Mouse (Mus musculus): ENCODE measurements at regions not wholly inside any gene's neighbourhood (a gene's known extent, or its start where the extent isn't known, plus 50 kb on each side); places are given as distances from the start of the nearest gene placed in this dataset.
A peak's percentile ranks its signal among the peaks of the same experiment; 100 is the strongest.

DNA sequence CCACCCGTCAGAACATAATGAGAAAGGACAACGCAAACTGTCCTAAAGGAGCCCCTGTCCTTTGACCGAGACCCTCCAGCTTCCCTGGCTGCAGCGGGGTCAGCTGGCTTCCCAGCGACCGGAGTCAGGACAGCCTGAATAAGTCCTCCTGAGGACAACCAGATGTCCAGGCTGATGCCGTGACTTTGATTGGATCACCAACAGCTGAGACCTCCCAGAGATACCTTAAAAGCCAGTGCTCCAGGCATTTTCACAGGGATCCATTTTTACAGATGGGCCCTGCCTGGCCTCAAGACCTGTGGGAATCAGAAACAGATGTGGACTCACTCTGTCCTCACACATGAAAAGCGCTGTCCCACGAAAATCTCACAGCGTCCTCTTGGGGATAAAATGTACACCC, 158.7 kb upstream of the Foxq1 start:
- no peak for DNase-seq (ENCODE audit: low spot score in 2 of 2)

DNA sequence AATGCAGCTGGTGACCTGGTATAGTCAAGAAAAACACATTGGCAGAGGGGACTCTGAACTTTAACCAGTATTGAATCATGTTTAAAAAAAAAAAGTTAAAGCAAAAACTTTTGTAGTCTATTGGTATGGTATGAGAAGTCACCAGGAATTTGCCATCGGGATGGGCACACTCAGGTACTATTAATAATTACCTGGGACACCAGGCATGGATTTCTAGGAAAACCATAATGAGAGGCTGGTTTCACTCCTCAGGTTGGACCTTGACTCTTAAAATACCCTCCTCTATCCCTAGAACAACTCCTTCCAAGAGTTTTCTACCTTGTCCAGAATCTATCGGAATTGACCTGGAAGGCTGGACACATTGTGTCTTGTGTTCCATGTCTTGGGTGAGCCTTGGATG, 155.5 kb upstream of the Foxq1 start:
- DNase-seq (ENCODE audit: low spot score in 2 of 2): no peak

DNA sequence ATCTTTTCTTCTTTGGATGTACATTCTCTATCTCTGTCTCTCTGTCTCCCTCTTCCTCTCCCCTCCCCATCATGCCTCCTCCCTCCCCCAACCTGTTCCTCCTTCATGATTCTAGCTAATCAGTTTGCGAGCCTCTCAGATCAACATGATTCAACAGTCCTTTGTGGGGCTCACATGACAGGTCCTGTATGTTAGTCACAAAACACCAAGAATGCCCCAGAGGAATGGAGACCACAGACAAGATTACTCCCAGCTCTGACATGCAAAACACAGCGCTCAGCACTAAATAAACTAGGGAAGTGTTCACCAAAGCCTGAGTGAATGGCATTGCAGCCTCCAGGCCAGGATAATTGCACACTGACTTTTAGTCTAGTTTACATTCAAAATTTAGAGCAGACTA, 150.6 kb upstream of the Foxq1 start:
- no peak for DNase-seq (ENCODE audit: low spot score in 2 of 2)

DNA sequence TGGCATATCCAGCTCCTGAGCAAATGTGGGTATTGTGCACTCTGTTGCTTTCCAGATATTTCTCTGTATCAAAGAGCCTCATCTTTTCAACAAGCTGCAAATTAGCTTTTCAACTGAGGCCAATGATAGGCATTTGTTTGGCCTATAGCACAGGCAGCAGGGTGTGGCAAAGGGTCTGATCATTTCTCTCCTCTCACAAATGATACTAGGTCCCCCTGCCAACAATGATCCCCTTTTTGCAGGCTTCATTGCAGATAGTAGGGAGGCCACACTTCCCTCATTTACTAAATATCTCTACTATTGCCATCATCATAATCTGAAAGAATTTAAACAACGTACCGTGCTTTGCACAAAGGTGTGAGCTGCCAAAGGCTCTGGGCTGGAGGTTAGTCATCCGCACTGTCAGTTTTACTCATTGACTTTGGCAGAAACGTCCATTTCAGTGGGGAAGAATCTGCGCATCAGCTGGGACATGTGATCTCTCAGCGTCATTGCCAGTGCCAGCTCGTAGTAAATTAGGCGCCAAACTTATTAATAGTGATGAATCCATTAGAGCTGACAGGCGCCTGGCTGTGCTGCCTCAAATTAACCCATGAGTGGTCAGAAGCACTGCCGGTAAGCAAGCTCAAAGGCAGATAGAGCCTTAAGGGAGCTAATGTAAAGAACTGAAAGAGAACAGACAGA, 147.4 kb upstream of the Foxq1 start:
- DNase-seq (ENCODE audit: low spot score in 2 of 2): peak in 1 of 2 experiments; percentile 17

DNA sequence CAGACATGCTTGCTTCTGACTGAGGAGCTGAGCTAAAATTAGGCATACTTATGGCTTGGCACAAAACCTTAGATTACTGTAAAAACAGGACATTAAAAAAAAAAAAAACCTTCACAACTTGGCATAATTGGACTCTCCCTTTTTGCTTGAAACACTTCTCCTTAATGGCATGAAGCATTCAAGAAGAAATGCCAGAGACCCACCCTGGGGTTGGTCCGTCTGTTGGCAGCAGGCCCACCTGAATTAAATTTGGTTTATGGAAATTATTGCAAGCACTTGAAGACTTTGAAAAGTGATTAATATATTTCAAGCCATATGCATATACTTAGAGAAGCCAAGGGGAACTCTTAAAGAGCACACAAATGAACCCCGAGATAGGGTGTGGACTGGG, 146.8 kb upstream of the Foxq1 start:
- DNase-seq (ENCODE audit: low spot score in 2 of 2): no peak

DNA sequence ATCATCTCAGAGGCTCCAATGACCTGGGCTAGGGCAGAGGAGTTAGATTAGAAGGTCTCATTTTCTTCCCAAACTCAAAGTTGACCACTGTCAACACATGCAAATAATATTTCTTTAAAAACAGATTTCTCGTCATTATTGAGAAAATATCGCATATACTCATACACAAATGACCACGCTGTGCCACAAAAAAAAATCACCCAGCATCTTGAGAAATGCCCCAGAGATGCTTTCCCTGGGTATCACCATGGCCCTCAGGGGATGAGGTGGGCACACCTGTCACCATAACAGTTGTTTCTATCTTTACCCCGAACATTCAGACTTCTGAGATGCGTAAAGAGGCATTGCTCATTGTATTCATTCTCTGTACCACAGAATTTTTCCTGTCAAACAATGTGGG, 134.4 kb upstream of the Foxq1 start:
- DNase-seq (ENCODE audit: low spot score in 2 of 2): no peak

DNA sequence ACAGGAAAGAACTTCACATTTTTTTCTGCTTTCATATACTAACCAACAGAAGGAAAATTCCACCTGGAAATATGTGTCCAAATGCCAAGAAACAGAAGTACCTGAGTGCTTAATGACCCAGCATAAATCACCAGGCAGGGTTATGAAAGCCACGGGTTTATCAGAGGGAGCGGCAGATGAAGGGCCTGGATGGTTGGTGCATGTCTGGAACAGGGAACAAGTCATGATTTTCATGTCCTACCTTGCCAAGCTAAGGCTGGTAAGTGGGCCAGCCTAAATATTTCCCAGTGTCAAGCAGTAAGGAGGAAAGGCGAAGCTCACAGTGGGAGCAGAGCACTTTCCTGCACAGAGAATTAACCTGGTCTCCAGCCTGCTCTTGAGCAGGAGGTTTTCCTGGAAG, 132.3 kb upstream of the Foxq1 start:
- no peak for DNase-seq (ENCODE audit: low spot score in 2 of 2)

DNA sequence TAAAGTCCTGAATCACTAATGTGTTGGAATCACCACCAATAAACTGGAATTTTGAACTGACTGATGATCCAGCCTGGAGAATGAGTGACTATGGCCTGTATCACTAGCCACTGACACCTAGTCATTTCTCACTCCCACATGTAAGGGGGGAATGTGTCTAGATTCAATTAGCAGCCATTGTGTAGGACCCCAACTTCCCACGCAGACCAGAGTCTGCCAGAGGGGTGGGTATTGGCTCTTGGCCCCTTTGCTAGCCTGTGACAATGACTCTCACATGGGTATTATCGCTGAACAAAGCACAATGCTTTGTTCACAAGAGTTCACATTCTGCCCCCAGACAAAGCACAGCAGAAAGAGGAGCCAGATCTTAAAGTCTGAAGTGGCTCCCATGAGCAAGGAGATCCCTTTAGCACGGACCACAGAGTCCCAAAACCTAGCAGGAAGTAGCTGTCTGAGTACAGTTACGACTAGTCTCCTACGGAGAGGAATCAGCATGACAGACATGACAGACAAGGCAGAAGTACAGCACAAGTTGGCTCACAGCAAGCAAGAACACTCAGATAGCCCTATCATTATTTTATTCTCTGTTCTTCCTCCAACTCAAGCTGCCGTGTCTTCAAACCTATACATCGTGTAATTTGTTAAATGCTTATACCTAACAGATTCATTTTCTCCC, 130.0 kb upstream of the Foxq1 start:
- no peak for DNase-seq (ENCODE audit: low spot score in 2 of 2)

DNA sequence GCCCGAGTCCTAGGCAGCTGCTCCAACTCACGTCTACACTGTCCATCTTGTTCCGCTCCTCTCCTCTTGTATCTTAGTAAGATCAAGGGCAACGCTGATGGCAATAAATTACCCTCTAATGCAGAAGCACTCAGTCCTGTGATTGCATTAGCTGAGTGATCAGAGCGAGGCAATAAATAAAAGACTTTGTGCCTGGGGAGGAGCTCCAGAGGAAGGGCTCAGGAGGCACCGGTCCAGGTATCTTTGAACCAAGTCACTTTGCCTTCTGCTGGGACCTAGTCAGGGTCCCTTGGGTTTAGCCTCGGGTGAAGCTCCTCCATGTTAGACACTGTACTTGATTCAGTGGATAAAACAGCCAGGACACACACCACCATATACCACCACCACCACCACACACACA, 119.5 kb upstream of the Foxq1 start:
- no peak for DNase-seq (ENCODE audit: low spot score in 2 of 2)

DNA sequence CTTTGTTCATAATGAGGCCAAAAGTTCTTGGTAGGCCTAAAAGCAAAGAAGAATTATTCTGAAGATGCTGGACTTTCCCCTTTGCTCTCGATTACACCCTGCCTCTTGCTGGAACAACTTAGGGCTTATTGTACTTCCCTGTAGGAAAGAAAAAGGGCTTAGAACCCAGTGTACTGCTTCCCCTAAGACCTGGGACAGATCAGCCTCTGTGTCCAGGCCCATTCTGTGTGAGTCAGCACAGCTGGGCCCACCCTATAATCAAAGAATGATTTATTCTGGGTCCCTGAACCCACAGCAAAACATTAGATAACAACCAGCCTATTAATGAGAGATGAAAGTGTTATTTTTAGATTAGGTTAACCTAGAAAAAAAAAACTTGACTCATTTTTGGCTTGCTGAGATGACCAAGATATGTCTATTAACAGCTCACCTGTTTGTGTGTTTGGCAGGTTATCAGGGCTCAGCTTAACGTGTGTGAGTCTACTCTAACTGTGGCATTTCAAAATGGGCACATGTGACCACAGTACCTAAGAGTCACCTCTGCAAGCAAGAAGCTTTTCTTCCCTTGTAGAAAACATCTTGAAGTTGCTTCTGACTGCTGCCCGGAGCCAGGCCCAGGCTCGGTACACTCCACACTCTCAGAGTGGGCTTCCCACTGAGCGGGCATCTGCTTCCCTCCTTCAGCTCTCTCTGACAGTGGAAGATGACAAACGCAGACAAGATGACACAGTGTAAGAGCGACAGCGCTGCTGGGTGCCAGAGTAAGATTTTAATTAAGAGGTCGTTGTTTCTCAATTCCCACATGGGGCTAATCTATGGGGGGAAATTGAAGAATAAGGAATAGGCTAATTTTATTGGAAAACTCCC, 115.9 kb upstream of the Foxq1 start:
- DNase-seq (ENCODE audit: low spot score in 2 of 2): no peak

DNA sequence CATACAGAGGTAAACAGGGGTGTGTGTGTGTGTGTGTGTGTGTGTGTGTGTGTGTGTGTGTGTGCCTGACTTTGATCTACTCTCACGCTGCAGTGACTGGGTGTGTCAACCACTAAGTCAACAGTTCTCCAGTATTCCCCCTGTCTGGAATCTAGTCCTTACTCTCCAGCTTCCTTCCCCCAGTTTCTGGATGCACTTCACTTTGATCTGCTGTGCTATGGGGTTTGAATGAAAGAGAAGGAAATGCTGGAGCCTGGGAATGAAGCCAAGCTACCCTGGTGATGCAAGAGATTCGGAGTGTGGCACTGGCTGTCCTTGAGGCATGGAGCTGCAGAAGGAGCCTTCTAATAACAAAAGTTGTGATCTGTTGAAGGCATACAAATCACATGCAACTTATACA, 97.1 kb upstream of the Foxq1 start:
- peak in 1 of 2 experiments; percentile 5 for DNase-seq (ENCODE audit: low spot score in 2 of 2)

DNA sequence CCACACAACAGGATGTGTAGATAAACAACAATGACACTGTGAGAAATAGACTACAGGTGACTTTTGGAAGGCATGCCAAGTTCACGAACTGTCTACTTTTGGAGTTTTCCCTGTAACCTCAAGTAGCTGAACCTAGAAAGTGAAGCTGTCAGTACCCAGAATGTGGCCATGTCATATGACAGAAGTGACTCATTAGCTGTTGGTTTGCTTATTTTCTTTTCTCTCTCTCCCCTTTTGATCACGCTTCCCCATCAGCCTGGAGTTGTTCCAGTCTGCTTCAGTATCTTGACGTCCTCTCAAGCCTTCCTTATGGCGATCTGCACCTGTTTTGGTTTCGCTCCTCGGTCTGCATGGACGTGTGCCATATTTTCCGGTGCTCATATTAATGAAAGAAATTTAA, 90.8 kb upstream of the Foxq1 start:
- DNase-seq (ENCODE audit: low spot score in 2 of 2): no peak

DNA sequence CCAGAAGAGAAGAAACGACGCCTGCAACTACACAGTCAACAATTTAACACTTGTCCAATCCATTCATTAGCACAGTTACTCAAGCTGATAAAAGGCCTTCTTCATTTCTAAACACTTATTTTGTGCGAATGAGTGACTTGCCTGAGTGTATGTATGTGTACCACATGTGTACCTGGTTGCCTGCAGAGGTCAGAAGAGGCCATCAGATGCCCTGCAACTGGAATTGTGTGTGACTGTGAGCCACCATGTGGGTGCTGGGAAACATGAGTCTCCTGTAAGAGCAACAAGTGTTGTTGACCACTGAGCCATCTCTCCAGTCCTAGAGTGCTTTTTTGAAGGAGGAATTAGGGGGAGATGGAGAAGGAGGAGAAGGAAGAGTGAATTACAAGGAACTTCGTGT, 90.2 kb upstream of the Foxq1 start:
- DNase-seq (ENCODE audit: low spot score in 2 of 2): no peak

DNA sequence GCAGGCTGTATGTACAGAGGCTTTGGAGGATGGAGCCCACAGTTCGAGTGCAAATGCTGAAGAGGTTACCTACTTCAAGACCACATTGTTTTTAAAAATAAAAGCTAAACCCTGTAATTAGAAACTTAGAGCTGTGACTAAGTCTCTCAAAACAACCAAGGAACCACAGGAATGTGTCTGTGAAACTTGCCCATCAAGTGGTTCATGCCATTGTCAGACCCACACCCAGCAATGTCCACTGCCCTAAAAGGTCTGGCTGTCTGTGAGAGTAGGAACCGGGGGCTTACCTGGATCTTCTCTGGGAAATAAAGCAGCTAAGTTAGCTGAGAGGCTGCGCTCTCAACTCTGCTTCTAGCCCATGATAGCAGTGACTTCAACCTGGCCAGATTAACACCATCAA, 87.8 kb upstream of the Foxq1 start:
- DNase-seq (ENCODE audit: low spot score in 2 of 2): no peak

DNA sequence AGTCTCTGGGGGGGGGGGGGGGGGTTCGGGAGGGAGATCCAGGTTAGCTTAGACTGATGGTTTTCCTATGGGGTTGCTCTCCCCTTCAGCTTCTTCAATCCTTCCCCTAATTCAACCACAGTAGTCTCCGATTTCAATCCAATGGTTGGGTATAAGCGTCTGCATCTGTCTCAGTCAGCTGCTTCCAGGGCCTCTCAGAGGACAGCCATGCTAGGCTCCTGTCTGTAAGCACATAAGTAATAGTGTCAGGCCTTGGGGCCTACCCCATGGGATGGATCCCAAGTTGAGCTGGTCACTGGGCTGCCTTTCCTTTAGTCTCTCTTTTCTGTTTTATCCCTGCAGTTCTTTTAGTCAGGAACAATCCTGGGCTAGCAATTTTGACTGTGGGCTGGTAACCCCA, 87.0 kb upstream of the Foxq1 start:
- no peak for DNase-seq (ENCODE audit: low spot score in 2 of 2)

DNA sequence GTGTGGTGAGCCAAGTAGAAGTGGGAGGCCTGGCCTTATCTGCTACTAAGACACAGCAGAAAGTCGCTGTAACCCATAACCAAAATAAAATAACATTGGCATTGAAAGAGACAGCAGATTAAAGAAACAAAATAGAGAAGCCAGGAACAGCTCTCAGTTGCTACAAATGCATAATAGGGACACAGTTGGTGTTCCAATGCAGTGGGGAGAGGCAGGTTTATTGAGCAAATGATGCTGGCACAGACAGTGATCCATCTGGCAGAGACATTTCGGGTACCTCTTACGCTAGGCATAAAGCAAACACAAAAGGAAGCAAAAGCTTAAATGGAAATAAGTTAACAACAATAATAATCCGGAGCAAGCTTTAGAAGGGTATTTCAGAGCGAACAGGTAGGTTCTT, 83.6 kb upstream of the Foxq1 start:
- peak in 1 of 2 experiments; percentile 6 for DNase-seq (ENCODE audit: low spot score in 2 of 2)

DNA sequence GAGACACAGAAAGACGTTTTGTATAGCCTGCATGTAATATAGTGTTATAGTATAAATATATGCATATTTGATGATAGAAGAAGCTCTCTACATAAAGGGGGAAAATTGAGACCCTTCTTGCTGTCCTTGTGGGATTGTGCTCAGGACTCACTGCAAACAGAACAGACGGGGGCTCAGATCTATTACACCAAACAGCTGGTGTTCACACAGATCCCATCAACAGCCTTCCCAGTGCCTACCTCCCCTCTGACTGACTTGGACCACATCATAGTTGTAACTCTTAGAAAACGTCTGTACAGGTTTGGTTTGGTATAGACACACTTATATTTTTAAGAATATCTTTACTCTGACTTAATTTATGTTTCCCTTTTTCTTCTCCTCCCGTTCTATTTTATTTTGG, 83.1 kb upstream of the Foxq1 start:
- DNase-seq (ENCODE audit: low spot score in 2 of 2): no peak

DNA sequence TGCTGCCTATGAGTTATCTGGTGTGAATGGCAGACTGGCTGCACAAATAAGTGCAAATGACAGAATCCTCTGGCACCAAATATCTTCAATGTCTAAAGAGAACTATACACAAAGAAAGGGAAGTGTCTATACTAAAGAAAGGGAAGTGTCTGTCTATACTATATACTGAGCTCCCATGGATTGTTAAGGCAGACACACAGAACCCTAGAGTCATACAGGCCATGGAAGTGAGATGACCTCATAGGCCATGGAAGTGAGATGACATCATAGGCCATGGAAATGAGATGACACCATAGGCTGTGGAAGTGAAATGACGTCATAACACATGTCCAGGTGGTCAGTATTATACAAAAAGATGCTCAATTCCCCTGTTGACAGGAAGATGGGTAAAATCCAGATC, 82.7 kb upstream of the Foxq1 start:
- no peak for DNase-seq (ENCODE audit: low spot score in 2 of 2)

DNA sequence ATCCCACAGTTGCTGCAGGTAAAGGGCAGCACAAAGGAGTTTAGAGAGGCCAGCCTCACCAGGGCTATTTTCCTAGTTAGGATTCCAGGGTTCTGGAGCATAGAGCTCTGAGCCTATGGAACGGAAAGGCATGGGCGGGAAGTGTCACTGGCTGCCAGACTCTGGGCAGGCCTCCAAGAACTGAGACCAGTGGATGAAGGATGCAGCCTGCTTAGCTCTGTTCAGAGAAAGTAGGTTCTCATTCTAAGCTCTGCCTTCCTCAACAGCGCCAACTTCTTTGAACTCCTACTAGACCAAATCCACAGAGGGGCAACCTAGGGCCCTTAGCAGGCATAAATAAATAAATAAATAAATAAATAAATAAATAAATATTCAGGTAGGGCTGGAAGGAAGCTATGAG, 80.1 kb upstream of the Foxq1 start:
- peak; percentile 17 to 50 for DNase-seq (ENCODE audit: low spot score in 2 of 2)

DNA sequence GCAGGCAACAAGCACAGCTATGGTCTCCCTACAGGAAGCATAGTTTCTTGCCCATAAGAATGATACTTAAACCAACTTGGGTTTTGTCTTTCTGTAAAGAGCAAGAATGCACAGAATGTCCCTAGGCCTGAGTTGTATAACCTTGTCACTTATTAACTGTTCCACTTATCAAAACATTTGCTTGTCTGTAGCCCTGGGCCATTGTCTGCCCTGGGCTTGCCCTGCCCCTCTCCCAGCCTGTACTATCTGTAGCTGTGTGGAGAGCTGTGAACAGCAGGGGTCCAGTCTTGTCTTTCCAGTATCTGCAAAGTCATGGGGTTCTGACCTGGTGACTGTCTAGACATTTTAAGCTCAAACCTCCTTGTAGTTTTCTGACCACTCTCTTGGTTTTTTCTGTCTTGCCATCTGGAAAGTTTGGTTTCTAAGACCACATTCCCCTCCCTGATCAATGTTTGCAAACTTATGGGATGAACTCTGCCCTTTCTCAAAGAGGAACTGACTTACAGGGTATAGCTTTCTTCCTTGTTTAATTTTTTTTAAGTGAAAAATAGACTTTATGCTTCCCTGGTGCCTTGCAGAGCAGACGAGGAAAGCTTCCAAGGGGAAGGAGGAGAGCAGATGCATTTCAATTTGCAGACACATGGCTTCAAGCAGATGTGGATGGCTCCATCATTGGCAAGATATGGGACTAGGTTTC, 78.6 kb upstream of the Foxq1 start:
- DNase-seq (ENCODE audit: low spot score in 2 of 2): no peak

DNA sequence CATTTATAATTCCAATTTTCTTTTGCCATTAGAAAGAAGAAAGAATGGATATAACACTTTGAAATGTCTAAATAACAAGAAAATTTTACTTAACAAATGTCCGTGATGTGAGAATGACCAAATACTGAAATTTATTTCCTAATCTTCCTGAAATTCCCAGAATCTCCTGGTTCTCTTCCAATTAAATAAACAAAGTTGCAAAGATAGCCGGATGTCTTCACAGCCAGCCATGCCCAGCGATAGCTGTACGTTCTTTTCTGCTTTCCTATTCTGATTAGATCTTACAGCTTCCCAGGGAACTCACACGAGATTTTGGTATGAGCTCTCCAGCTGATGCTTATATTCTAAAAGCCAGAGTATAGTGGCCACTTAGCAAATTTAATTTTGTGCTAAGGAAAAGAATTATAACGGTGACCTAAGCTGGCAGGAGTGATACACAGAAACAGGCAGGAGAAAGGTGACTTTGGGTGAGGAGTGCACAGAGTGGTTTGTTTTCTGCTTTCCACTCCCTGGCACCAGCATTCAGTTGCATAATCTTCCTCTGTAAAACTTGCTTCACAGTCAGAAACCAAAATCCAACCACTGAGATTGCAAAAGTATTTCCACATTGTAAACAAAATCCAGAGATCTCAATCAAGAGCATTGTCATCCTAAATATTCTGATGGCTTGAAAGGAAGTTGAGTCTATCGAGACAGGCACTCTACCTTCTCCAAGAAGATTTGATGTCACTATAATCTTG, 74.7 kb upstream of the Foxq1 start:
- DNase-seq (ENCODE audit: low spot score in 2 of 2): no peak

DNA sequence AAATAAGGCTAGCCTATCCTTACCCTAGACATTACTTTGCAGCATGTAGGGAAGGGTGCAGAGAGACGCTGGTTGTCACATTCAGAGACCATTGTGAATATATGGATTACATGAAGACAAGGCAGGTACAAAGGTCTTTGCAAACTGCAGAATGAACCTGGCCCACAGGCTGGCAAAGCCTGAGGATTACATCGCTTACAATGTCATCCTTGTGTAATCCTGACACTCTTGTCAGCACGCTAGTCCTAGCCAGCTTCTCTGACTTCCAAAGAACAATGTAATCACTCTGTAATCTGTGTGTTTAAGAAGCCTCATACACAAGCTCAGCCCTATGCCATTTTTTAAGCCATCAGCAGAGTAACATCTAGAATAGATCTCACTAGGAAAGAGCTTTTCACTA, 69.6 kb upstream of the Foxq1 start:
- no peak for DNase-seq (ENCODE audit: low spot score in 2 of 2)
